Mouse (Mus musculus) G1E (cell line): ENCODE data around the gene Atp4a.

Experiments used
- CTCF ChIP-seq: IDR thresholded peaks from 2 replicates; pipeline ENCODE4 v1.5.1; 2012; ENCODE audit warnings: low read depth, low read length, inconsistent platforms, mixed read lengths
- GATA1 ChIP-seq: IDR thresholded peaks from 2 replicates; pipeline ENCODE4 v1.6.1; 2012; ENCODE audit warnings: borderline replicate concordance, low read length, inconsistent platforms, mixed read lengths
- POLR2AphosphoS5 ChIP-seq: IDR thresholded peaks from 2 replicates; pipeline ENCODE4 v1.6.1; 2012; ENCODE audit warnings: low read depth, low read length, inconsistent platforms; ENCODE audit not compliant: insufficient replicate concordance

GRCm38 (mm10) chr7:30736211-30736610 is 24.2 kb downstream of the Atp4a start:
- TF ChIP-seq CTCF (no peak), GATA1 (no peak), POLR2AphosphoS5 (no peak)
